Mouse (Mus musculus) heart, postnatal 10 days (tissue): Measurements from ENCODE around the gene Lsm11. TPM values are rescaled to one million over a fixed set of nuclear protein-coding genes. Genes with fewer than 3 reads are reported as not detected.

Experiments
- DNase-seq, 2 experiments: peaks; one replicate each; pipeline ENCODE4 v3.0.0; 2021
- intact Hi-C: fragments of 180-260 bp; cut with DNase I; formaldehyde crosslinking; loops from one replicate; pipeline ENCODE4 v1.15.1; 2025
- total RNA-seq, 2 experiments: library from RNA; stranded (reverse); gene quantifications; 2 replicates each; pipeline ENCODE4 v1.2.3; 2021

The Lsm11 gene
- 1 to 10 TPM; 6.3 to 8.1 TPM for total RNA-seq

DNA sequence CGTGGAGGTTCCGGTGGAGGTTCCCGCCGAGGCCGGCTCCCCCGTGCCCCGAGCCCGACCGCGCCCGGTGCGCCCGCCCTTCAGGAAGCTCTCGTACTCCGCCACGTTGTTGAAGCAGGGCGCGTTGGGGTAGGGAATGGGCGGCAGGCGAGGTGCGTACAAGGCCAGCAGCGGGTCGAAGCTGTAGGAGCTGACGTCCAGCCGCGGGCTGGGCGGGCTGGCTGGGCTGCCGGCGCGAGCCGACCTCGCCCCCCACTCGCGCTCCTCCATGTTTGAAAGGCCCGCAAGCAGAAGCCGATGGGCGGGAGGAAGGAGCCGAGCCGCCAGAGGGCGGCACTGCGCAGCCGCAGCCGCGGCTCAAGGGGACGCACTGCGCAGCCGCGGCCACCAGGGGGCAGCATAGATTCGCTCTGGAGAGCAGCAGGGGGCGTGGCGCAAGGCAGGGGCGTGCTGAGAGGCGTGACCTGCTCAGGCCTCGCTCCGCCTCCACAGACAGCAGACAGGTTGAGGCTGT lies at the start of gene Lsm11:
Lsm11 (minus strand) TSS at position 293 of the 514 bp plus-strand sequence.
- intact Hi-C loops = loop anchor here (1.0 to 5.0 kb wide), 2 partner anchors 183 to 272 kb away; no protein-coding TSS in a partner anchor
- peak; percentile 97 to 99 for DNase-seq

- intact Hi-C loops = no loop called here
- DNase-seq = no peak
Observed at GRCm38 (mm10) chr11:45992087-45992486, 47.4 kb upstream of the Lsm11 start.

- intact Hi-C loops = no loop called here
- peak; percentile 23 to 46 for DNase-seq
Observed at GRCm38 (mm10) chr11:45991604-45992003, 46.9 kb upstream of the Lsm11 start.

DNA sequence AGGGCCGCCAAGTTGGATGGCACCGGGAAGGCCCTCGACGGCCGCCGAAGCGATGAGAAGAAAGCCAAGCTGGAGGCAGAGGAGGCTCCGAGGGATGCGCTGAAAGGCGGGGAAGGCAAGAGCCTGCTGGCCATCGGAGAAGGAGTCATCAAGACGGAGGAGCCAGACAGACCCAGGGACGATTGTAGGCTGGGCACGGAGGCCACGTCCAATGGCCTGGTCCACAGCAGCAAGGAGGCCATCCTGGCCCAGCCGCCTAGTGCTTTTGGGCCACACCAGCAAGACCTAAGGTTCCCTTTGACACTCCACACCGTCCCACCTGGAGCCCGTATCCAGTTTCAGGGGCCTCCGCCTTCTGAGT lies 36.1 kb upstream of the Lsm11 start:
- DNase-seq = no peak
- intact Hi-C loops = no loop called here

GRCm38 (mm10) chr11:45979946-45980892 lies 35.5 kb upstream of the Lsm11 start, which contains the start of gene Sox30:
Sox30 (plus strand) TSS chr11:45980310.
- intact Hi-C loops = no loop called here
- DNase-seq = peak; percentile 64 to 77

DNA sequence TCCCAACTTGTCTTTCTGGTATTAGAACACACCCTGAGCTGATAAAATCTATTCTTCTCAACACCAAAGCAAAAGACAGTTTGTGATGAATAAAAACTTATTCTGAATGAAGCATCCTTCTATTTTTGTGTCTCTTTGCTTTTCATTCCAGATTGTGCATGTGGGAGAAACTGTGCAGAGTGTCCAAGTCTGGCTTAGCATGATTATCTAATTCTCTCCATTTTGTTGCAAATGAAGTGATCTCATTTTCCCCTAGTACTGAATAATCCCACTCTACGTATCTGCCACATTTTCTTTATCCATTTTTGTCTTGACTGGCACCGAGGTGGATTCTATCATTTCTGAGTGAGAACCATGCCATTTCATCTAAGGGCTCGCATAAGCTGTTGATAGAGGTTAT lies 31.3 kb upstream of the Lsm11 start:
- no peak for DNase-seq
- intact Hi-C loops = no loop called here

- intact Hi-C loops = no loop called here
Observed at GRCm38 (mm10) chr11:45974466-45974865, 29.7 kb upstream of the Lsm11 start.

GRCm38 (mm10) chr11:45973635-45974034 lies 28.9 kb upstream of the Lsm11 start:
- intact Hi-C loops = no loop called here
- DNase-seq = no peak

More at GRCm38 (mm10) chr11:45974466-45974865, 29.7 kb upstream of the Lsm11 start:
- no peak for DNase-seq

GRCm38 (mm10) chr11:45968466-45968865 lies 23.7 kb upstream of the Lsm11 start:
- intact Hi-C loops = no loop called here
- no peak for DNase-seq

- DNase-seq = no peak
- intact Hi-C loops = no loop called here
Observed at GRCm38 (mm10) chr11:45966896-45967295, 22.2 kb upstream of the Lsm11 start.

GRCm38 (mm10) chr11:45960003-45960402 lies 15.3 kb upstream of the Lsm11 start:
- no peak for DNase-seq
- intact Hi-C loops = no loop called here

DNA sequence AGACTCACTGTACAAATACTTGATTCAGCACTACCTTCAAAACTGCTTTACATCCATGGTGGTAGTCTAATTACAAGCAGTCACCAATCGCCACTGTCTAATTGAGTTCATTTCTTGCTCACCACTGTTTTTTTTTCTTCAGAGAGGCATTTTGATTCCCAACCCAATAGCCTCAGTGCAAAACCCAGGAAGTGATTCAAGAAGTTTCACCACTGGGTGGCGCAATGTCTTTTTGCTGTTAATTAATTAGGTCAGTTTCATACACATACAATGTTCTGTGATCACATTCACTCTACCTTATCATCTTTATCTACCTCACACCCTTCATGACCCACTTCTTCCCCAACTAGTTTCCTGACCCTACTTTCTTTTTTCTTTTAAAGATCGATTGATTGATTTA lies 14.9 kb upstream of the Lsm11 start:
- peak in 1 of 2 experiments; percentile 50 for DNase-seq
- intact Hi-C loops = loop anchor here (5.0 kb wide), 1 partner anchor 93 kb away; the partner anchor contains the start of gene Gm12166

- peak; percentile 94 to 95 for DNase-seq
- intact Hi-C loops = loop anchor here (5.0 kb wide), 1 partner anchor 97 kb away; the partner anchor contains the start of gene Gm12166
Observed at GRCm38 (mm10) chr11:45955127-45955627, 10.4 kb upstream of the Lsm11 start, which contains the start of gene Thg1l. Thg1l (minus strand) TSS chr11:45955494.

- no peak for DNase-seq
- intact Hi-C loops = loop anchor here (2.0 kb wide), 1 partner anchor 305 kb away; no protein-coding TSS in a partner anchor
Observed at GRCm38 (mm10) chr11:45947491-45947890, 2.8 kb upstream of the Lsm11 start.

DNA sequence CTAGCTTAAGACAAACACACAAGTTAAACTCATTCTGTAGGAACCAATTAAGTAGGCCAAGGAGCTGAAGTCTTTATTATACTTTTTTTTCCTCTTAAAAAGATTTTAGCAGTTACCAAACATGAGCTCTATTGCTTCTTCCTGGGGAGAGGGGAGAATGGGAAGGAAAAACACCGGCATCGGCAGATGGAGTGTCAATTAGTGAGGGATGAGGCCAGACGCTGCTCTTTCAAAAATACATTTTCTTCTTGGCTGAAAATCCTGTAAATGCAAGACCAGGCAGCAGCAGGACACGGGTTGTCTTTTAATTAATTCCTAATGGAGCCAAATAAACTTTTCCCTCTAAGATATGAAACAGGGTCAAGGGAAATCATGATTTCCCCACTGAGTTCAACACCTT lies 2.1 kb upstream of the Lsm11 start:
- no peak for DNase-seq
- intact Hi-C loops = loop anchor here (2.0 kb wide), 1 partner anchor 306 kb away; no protein-coding TSS in a partner anchor

DNA sequence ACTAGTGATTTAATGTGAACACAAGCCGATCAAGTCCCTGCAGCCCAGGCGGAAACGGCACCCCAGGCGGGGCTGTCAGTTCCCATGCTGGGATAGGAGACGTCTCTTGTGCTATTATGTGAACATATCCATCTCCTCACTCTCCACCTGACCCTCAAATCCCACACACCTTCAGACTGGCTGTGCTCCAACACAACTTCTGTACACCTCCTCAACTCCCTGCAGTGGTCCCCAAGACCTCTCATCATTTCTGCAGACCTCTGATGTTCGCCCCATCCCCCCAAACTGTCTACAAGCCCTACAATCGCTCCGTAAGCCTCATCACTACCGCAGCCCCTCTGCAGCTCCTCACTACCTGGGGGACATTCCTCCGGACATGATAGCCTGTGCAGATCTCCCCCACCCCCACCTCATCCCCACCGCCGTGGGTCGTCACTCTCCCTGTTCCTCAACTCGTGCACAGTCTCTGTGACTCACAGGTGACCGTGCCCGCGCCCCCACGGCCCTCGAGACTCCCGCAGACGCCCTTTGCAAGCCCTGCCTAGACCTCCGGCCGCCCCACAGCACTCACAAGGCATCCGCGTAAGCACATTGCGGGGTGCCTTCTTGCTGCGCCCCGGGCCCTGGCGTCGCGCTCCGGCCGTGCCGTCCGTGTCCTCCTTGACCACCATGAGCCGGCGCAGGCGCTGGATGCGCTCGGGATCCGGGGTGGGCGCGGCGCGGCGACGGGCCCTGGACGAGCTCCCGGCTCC lies 668 bp downstream of the Lsm11 start:
- peak; percentile 18 to 32 for DNase-seq
- intact Hi-C loops = loop anchor here (1.0 to 5.0 kb wide), 2 partner anchors 183 to 272 kb away; no protein-coding TSS in a partner anchor

DNA sequence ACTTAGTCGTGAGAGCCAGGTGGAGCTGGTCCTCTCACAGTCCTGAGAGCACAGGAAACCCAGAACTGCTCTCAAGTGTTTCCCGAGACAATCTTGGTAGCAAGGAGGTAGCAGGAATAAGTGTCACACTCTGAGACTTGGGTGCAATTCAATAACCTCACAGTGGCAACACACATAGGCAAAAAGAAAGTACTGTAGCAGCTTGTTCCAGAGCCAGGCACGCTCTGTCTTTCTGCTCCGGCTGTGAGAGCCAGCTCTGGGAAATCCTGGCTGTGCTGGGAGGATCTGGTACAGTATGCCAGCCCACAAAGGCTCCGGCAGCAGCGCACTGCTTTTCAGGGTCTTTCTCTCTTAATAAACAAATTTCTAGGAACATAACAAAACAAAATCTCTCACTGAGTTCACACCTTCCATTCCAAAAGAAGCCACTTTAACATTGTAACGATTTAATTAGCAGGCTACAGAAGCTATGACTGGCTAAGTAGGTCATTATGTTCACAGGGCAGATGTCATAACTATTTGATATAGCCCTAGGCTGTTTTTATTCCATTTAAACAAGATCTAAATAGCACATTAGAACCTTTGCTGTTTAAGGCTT lies 1.5 kb downstream of the Lsm11 start:
- DNase-seq = peak; percentile 30 to 35
- intact Hi-C loops = loop anchor here (5.0 kb wide), 1 partner anchor 184 kb away; no protein-coding TSS in a partner anchor

DNA sequence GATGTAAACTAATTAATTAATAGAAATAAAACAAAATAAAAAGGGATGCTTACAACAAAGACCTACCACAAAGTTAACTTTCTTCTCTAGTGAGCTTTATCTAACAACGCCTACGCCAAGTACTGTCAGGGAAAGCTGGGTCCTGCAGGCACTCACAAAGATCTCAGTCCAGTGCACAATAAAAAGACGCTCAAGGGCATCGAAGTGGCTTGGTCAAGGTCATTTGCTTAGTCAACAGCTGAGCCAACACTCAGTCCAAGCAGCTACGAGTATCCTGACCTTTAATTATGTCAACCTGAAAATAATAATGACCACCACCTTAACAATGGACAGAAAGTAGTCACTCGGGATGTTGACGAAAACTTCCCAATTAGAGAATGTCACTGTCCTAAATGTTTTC lies 2.5 kb downstream of the Lsm11 start:
- no peak for DNase-seq
- intact Hi-C loops = loop anchor here (5.0 kb wide), 1 partner anchor 185 kb away; no protein-coding TSS in a partner anchor

GRCm38 (mm10) chr11:45938917-45939316 lies 5.8 kb downstream of the Lsm11 start:
- no peak for DNase-seq
- intact Hi-C loops = no loop called here

- intact Hi-C loops = no loop called here
- DNase-seq = no peak
Observed at GRCm38 (mm10) chr11:45937478-45937877, 7.3 kb downstream of the Lsm11 start.
